Mouse (Mus musculus) CH12.LX (cell line): Measurements from ENCODE around the gene Srsf2.

Experiments
- BHLHE40 ChIP-seq: IDR thresholded peaks from 2 replicates; pipeline ENCODE4 v1.6.1; 2011; ENCODE audit warnings: mild to moderate bottlenecking, low read depth, low read length, improper control_type of control experiment
- CHD1 ChIP-seq: IDR thresholded peaks from 2 replicates; pipeline ENCODE4 v1.6.1; 2012; ENCODE audit warnings: low read depth, low read length, improper control_type of control experiment, inconsistent platforms
- EP300 ChIP-seq: IDR thresholded peaks from 2 replicates; pipeline ENCODE4 v1.6.1; 2011; ENCODE audit warnings: low read length, improper control_type of control experiment
- JUN ChIP-seq: IDR thresholded peaks from 2 replicates; pipeline ENCODE4 v1.6.1; 2011; ENCODE audit warnings: low read depth, mild to moderate bottlenecking, low read length, improper control_type of control experiment, moderate library complexity; ENCODE audit not compliant: insufficient read depth
- JUND ChIP-seq: conservative IDR thresholded peaks from 2 replicates; pipeline ENCODE4 v1.6.1; 2011; ENCODE audit warnings: low read depth, low read length, improper control_type of control experiment
- MXI1 ChIP-seq: IDR thresholded peaks from 2 replicates; pipeline ENCODE4 v1.6.1; 2011; ENCODE audit warnings: mild to moderate bottlenecking, low read depth, low read length, improper control_type of control experiment
- MYC ChIP-seq: IDR thresholded peaks from 2 replicates; pipeline ENCODE4 v1.6.1; 2011; ENCODE audit warnings: low read depth, mild to moderate bottlenecking, improper control_type of control experiment, low read length
- POLR2A ChIP-seq: IDR thresholded peaks from 2 replicates; pipeline ENCODE4 v1.6.1; 2011; ENCODE audit warnings: low read depth, mild to moderate bottlenecking, improper control_type of control experiment, low read length
- ZNF384 ChIP-seq: IDR thresholded peaks from 2 replicates; pipeline ENCODE4 v1.6.1; 2012; ENCODE audit warnings: low read depth, low read length, improper control_type of control experiment, inconsistent platforms

- TF ChIP-seq POLR2A (no peak), JUND (no peak), BHLHE40 (no peak), ZNF384 (no peak), MXI1 (no peak), CHD1 (no peak), JUN (no peak), EP300 (no peak), MYC (no peak)
Measured at GRCm38 (mm10) chr11:116899247-116899646, 46.4 kb upstream of the Srsf2 start.
